Mouse (Mus musculus): ENCODE data around the gene Raet1e.
"Not testable (repeated sequence)": the region's sequence is repeated elsewhere in the genome, so short reads cannot be mapped to it uniquely, and the experiment has no call there.

The Raet1e gene

GRCm38 (mm10) chr10:22362466-22362865 lies 204.1 kb downstream of the Raet1e start:
- DNase-seq (ENCODE audit: low read depth) = not testable (repeated sequence)

GRCm38 (mm10) chr10:22364915-22365314 lies 206.5 kb downstream of the Raet1e start:
- not testable (repeated sequence) for DNase-seq (ENCODE audit: low read depth)

GRCm38 (mm10) chr10:22381226-22381625 lies 222.9 kb downstream of the Raet1e start:
- DNase-seq (ENCODE audit: low read depth) = not testable (repeated sequence)

- DNase-seq (ENCODE audit: low read depth) = not testable (repeated sequence)
These were observed 231.8 kb downstream of the Raet1e start for GRCm38 (mm10) chr10:22390146-22390545.

GRCm38 (mm10) chr10:22391616-22392015 lies 233.2 kb downstream of the Raet1e start:
- DNase-seq (ENCODE audit: low read depth) = not testable (repeated sequence)

GRCm38 (mm10) chr10:22393028-22393824 lies 234.9 kb downstream of the Raet1e start:
- DNase-seq (ENCODE audit: low read depth) = not testable (repeated sequence)

GRCm38 (mm10) chr10:22396680-22397079 lies 238.3 kb downstream of the Raet1e start:
- DNase-seq (ENCODE audit: low read depth) = not testable (repeated sequence)

GRCm38 (mm10) chr10:22402225-22402917 lies 244.0 kb downstream of the Raet1e start:
- peak; percentile 31 for DNase-seq (ENCODE audit: low read depth)

GRCm38 (mm10) chr10:22413702-22414494 lies 255.5 kb downstream of the Raet1e start:
- peak; percentile 8 for DNase-seq (ENCODE audit: low read depth)
